Mouse (Mus musculus): Measurements from ENCODE around the gene Cdkal1.

GRCm38 (mm10) chr13:29601033-29601432, 254.4 kb downstream of the Cdkal1 start:
- TF ChIP-seq CTCF (IDR thresholded peaks at IDR 0.05; ENCODE audit: control insufficient read depth, insufficient read depth, insufficient read length) (no peak), MAX (IDR thresholded peaks at IDR 0.05) (no peak), USF1 (IDR thresholded peaks at IDR 0.05; ENCODE audit: low read depth) (no peak), FOSL1 (IDR thresholded peaks at IDR 0.05; ENCODE audit: insufficient read depth, low read length, poor library complexity, severe bottlenecking) (no peak)
